Mouse (Mus musculus): ENCODE measurements around the gene Olfr1104. TPM values are rescaled to one million over a fixed set of nuclear protein-coding genes. Genes with fewer than 3 reads are reported as not detected.

The Olfr1104 gene
- not detected for polyA plus RNA-seq (2017; shearing (Covaris generic))

DNA sequence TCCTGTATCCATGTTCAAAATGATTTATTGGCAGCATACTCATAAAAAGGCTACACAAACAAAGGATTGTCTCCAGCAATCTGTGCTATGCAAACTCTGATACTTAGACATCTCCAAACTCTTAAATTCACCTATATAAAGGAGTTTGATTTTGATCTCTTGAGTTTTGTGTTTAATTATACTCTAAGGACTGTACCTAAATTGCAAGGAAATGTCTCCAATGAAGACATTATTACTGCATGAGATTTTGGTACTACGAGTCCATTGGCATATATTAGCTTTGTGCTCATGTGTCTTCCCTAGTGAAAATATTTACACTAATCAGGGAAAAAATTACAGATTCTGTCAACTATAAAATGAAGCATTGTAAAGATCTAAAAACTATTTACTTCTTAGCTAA lies at the start of gene Olfr1104:
TSS of gene Olfr1104 (minus strand) at position 101 of the 400 bp plus-strand sequence.
- no peak for ATAC-seq

DNA sequence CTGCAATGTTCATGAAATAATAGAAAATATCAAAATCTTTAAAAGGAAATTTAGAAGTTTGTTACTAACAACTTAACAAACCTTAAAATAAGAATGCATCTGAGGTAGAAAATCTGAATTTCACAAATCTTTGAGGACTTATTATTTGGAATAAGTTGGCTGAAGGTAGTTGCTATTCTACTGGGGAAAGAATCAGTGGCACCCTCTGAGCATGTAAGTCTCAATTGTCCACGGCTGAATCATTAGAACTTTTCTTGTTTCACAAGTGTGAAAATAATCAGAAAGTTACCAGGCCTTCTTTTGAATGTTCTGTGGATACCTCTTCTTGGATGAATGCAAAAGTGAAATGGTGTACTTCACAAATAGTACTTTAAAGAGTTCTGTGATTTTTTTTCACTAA lies 48.8 kb upstream of the Olfr1104 start, which contains the start of gene Olfr1107:
TSS of gene Olfr1107 (minus strand) at position 101 of the 400 bp plus-strand sequence.
- ATAC-seq: no peak

DNA sequence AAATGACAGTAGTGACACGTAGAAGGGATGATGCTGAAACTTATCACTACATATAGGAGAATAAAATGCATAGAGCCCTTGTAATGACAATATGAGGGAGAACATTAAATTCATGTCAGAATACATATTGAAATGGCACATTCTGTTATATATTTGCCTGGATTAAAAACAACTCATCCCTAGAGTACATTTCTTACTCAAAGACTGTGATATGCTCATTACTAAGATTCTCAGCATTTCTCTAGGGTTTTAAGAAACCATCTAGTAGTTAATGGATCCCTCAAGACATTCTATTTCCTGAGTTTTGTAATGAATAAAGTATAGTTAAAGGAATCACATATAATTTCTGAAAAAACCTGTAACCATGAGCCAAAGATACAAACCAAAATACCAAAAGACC lies 25.3 kb upstream of the Olfr1104 start, which contains the start of gene Olfr1106:
TSS of gene Olfr1106 (minus strand) at position 101 of the 400 bp plus-strand sequence.
- no peak for ATAC-seq

DNA sequence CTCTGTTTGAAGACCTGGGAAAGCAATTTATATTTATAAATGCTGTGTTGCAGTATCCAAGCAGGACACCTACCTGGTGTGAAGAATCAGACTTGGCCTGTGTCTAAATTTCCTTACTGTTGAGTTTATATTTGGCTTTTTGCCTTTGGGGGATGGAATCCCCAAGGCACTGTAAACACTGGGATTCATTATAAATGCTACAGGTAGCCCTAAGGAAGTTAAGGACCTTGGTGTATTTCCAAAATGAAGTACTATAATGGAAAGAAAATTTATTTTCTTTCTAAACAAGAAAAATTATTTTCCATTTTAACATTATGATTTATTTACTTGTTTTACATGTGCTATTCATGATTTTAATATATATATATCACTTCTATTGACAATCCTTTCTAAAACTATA lies 9.6 kb upstream of the Olfr1104 start, which contains the start of gene Olfr1105:
TSS of gene Olfr1105 (minus strand) at position 101 of the 400 bp plus-strand sequence.
- no peak for ATAC-seq

DNA sequence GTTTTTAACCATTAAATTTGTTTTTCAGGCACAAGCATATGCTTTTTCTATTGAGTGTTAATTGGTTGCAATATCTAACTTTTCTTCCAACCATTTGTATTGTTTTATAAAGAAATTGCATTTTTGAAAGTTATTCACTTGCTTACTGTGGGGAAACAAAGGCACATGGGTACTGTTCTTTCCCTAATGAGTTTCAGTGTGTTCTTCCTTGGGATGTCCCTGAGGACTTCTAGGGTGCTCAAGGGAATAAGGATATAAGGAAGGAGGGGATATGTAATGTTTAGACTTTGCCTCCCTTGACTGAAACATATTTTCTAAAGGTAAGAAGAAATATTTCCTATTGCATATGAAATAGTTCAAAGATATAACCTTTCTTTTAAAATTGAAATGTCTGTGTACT lies 28.8 kb downstream of the Olfr1104 start, which contains the start of gene Olfr1102:
TSS of gene Olfr1102 (plus strand) at position 301 of the 400 bp plus-strand sequence.
- no peak for ATAC-seq

DNA sequence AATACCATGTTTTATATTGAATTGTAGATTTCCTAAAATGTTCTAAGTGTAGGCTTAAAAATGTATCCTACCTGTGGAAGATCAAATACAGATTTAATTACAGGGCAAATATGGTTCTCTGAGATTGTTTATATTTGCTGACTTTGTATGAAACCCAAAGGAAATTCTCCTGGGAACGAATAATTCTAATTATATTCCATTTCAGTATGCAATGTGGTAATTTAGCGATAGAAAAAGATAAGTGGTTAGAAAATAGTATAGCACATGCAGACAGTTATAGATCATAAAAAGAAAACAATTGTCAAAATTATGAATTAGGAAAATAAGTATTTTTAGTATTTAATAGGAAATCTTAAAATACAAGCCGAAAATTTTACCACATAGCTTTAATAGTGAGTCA lies 35.8 kb downstream of the Olfr1104 start, which contains the start of gene Olfr1101:
TSS of gene Olfr1101 (minus strand) at position 101 of the 400 bp plus-strand sequence.
- no peak for ATAC-seq

DNA sequence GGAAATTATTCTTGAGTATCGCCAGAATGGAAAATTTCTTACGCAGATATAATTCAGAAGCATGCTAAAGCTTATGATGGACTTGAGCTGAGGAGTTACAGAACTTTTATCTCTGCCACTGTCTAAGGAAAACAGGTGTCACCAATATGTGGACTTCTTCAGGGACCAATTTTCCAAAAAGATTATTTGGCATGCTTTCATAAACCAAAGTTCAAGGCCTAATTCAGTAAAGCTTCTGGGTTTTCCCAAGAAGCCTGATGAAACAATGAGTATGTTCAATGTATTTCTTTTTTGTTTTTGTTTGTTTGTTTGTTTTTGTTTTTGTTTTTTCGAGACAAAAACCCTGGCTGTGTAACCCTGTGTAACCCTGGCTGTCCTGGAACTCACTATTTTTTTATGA lies 47.0 kb downstream of the Olfr1104 start, which contains the start of gene Olfr1100:
TSS of gene Olfr1100 (minus strand) at position 101 of the 400 bp plus-strand sequence.
- no peak for ATAC-seq

Other genes starting within 250 kb of the Olfr1104 start
- gene Olfr1093, start 244.6 kb downstream of the Olfr1104 start, polyA plus RNA-seq (2017; shearing (Covaris generic)): not detected
- not detected for gene Olfr141, start 217.1 kb downstream of the Olfr1104 start, polyA plus RNA-seq (2017; shearing (Covaris generic))
- not detected for gene Olfr1094, start 202.4 kb downstream of the Olfr1104 start, polyA plus RNA-seq (2017; shearing (Covaris generic))
- gene Olfr1095, start 175.4 kb downstream of the Olfr1104 start, polyA plus RNA-seq (2017; shearing (Covaris generic)): not detected
- gene Gm13723, start 152.3 kb downstream of the Olfr1104 start, polyA plus RNA-seq (2017; shearing (Covaris generic)): not detected
- not detected for gene Olfr1097, start 134.9 kb downstream of the Olfr1104 start, polyA plus RNA-seq (2017; shearing (Covaris generic))
- gene Olfr1098, start 102.5 kb downstream of the Olfr1104 start, polyA plus RNA-seq (2017; shearing (Covaris generic)): not detected
- gene Olfr1099, start 66.4 kb downstream of the Olfr1104 start, polyA plus RNA-seq (2017; shearing (Covaris generic)): not detected
- gene Olfr1100, start 47.1 kb downstream of the Olfr1104 start, polyA plus RNA-seq (2017; shearing (Covaris generic)): not detected
- not detected for gene Olfr1101, start 35.9 kb downstream of the Olfr1104 start, polyA plus RNA-seq (2017; shearing (Covaris generic))
- not detected for gene Olfr1102, start 28.7 kb downstream of the Olfr1104 start, polyA plus RNA-seq (2017; shearing (Covaris generic))
- gene Olfr1105, start 9.5 kb upstream of the Olfr1104 start, polyA plus RNA-seq (2017; shearing (Covaris generic)): not detected
- gene Olfr1106, start 25.2 kb upstream of the Olfr1104 start, polyA plus RNA-seq (2017; shearing (Covaris generic)): not detected
- not detected for gene Olfr1107, start 48.7 kb upstream of the Olfr1104 start, polyA plus RNA-seq (2017; shearing (Covaris generic))
- gene Olfr1109, start 68.9 kb upstream of the Olfr1104 start, polyA plus RNA-seq (2017; shearing (Covaris generic)): not detected
- not detected for gene Olfr259, start 87.5 kb upstream of the Olfr1104 start, polyA plus RNA-seq (2017; shearing (Covaris generic))
- not detected for gene Olfr1110, start 113.2 kb upstream of the Olfr1104 start, polyA plus RNA-seq (2017; shearing (Covaris generic))
- not detected for gene Olfr1111, start 125.5 kb upstream of the Olfr1104 start, polyA plus RNA-seq (2017; shearing (Covaris generic))
- not detected for gene Olfr1112, start 160.7 kb upstream of the Olfr1104 start, polyA plus RNA-seq (2017; shearing (Covaris generic))
- not detected for gene Olfr1113, start 181.9 kb upstream of the Olfr1104 start, polyA plus RNA-seq (2017; shearing (Covaris generic))
- gene Olfr1115, start 220.9 kb upstream of the Olfr1104 start, polyA plus RNA-seq (2017; shearing (Covaris generic)): not detected
- under 1 TPM in 1 of 3 experiments, not detected in 2; 0.04 TPM for gene Olfr1116, start 240.5 kb upstream of the Olfr1104 start, polyA plus RNA-seq (2017; shearing (Covaris generic))